ENCODE assay signal across 8 mouse cellular contexts in genomic region chr4:95048021-95048730, GRCm38 (mm10). TPM values are rescaled to one million over a fixed set of nuclear protein-coding genes. Genes with fewer than 3 reads are reported as not detected.
DNase-seq lines count a peak whose midpoint lies in the region; ATAC-seq lines count a peak whose summit lies in the region.

No protein-coding gene starts in this region.

- H3K27ac ChIP-seq in kidney, embryonic 14.5 days (ENCODE audit: low read depth, low read length) = no peak overlapping the region
- H3K27ac ChIP-seq in embryonic facial prominence, embryonic 10.5 days (replicated peaks) = no peak overlapping the region
- H3K27ac ChIP-seq in intestine, embryonic 16.5 days (ENCODE audit: low read length) = peak overlapping the region; percentile 25; the same call in 1 of the 2 replicates
- no peak overlapping the region for H3K27ac ChIP-seq in neural tube, embryonic 13.5 days (replicated peaks)

- WGBS in kidney, embryonic 14.5 days = 61% methylated on average over 5 of the region's 5 CpGs
- 54% methylated on average over 5 of the region's 5 CpGs for WGBS in embryonic facial prominence, embryonic 10.5 days
- WGBS in intestine, embryonic 16.5 days = 48% methylated on average over 5 of the region's 5 CpGs
- WGBS in neural tube, embryonic 13.5 days = 50% methylated on average over 5 of the region's 5 CpGs

- no peak for DNase-seq in kidney, adult 8-10 months
- DNase-seq in embryonic facial prominence, embryonic 10.5 days (ENCODE audit: low spot score) = no peak
- no peak for DNase-seq in thymus, postnatal 4 days
- DNase-seq in urinary bladder, postnatal 36 days (ENCODE audit: low spot score in 2 of 2) = no peak

- no peaks in the 10 kb centered on the region for H3K27me3 ChIP-seq in kidney, embryonic 14.5 days (ENCODE audit: control insufficient read depth, insufficient read depth, low read length)
- 0 out of 2 replicates have a peak, but pooled peaks cover 5% of the 10 kb centered on the region for H3K27me3 ChIP-seq in embryonic facial prominence, embryonic 10.5 days (replicated peaks; ENCODE audit: low read depth, poor library complexity, severe bottlenecking)
- H3K27me3 ChIP-seq in intestine, embryonic 16.5 days (replicated peaks; ENCODE audit: control insufficient read depth, insufficient read depth, low read length) = no peaks in the 10 kb centered on the region
- no peaks in the 10 kb centered on the region for H3K27me3 ChIP-seq in neural tube, embryonic 13.5 days

- no peak for ATAC-seq in kidney, embryonic 14.5 days (ENCODE audit: low FRiP score, low TSS enrichment)
- ATAC-seq in intestine, embryonic 16.5 days = no peak
- ATAC-seq in neural tube, embryonic 13.5 days (ENCODE audit: low read depth) = no peak
- ATAC-seq in inflammation-experienced regulatory T-cells, adult 6 months = no peak

- H3K9ac ChIP-seq in kidney, embryonic 14.5 days (ENCODE audit: low read depth, low read length) = no peak overlapping the region
- H3K9ac ChIP-seq in intestine, embryonic 16.5 days (ENCODE audit: low read depth, low read length) = peak overlapping the region; percentile 45
- peak overlapping the region; percentile 80; the same call in 1 of the 2 replicates for H3K9ac ChIP-seq in neural tube, embryonic 13.5 days

- H3K9me3 ChIP-seq in kidney, embryonic 14.5 days (ENCODE audit: control insufficient read depth, low read length) = no peaks in the 10 kb centered on the region
- no peaks in the 10 kb centered on the region for H3K9me3 ChIP-seq in embryonic facial prominence, embryonic 10.5 days
- no peaks in the 10 kb centered on the region for H3K9me3 ChIP-seq in intestine, embryonic 16.5 days (ENCODE audit: control insufficient read depth, low read length)
- H3K9me3 ChIP-seq in neural tube, embryonic 13.5 days = no peaks in the 10 kb centered on the region

- H3K4me1 ChIP-seq in kidney, embryonic 14.5 days (ENCODE audit: control insufficient read depth, insufficient read depth, low read length) = peaks cover 12% of the 10 kb centered on the region
- peaks cover 22% of the 10 kb centered on the region for H3K4me1 ChIP-seq in embryonic facial prominence, embryonic 10.5 days
- peaks cover 9% of the 10 kb centered on the region for H3K4me1 ChIP-seq in intestine, embryonic 16.5 days (ENCODE audit: control insufficient read depth, insufficient read depth, low read length)
- H3K4me1 ChIP-seq in neural tube, embryonic 13.5 days (replicated peaks) = peaks cover 23% of the 10 kb centered on the region

- H3K36me3 ChIP-seq in kidney, embryonic 14.5 days (ENCODE audit: control insufficient read depth, insufficient read depth, low read length) = no peaks in the 10 kb centered on the region
- H3K36me3 ChIP-seq in embryonic facial prominence, embryonic 10.5 days (replicated peaks) = 0 out of 2 replicates have a peak, but pooled peaks cover 4% of the 10 kb centered on the region
- no peaks in the 10 kb centered on the region for H3K36me3 ChIP-seq in intestine, embryonic 16.5 days (ENCODE audit: control insufficient read depth, insufficient read depth, low read length)
- no peaks in the 10 kb centered on the region for H3K36me3 ChIP-seq in neural tube, embryonic 13.5 days

- no peak overlapping the region for H3K4me3 ChIP-seq in kidney, embryonic 14.5 days (ENCODE audit: low read length)
- peak overlapping the region; percentile 89; the same call in 1 of the 2 replicates for H3K4me3 ChIP-seq in embryonic facial prominence, embryonic 10.5 days
- peak overlapping the region; percentile 0; the same call in 1 of the 2 replicates for H3K4me3 ChIP-seq in intestine, embryonic 16.5 days (ENCODE audit: low read length)
- peak overlapping the region; percentile 76; the same call in 1 of the 2 replicates for H3K4me3 ChIP-seq in neural tube, embryonic 13.5 days

- H3K4me2 ChIP-seq in kidney, embryonic 14.5 days (replicated peaks; ENCODE audit: low read depth, low read length) = peak overlapping the region; percentile 85; the same call in 1 of the 2 replicates
- H3K4me2 ChIP-seq in intestine, embryonic 16.5 days (ENCODE audit: low read depth, low read length) = no peak overlapping the region
- peak overlapping the region; percentile 96 for H3K4me2 ChIP-seq in neural tube, embryonic 13.5 days

RNA-seq across cellular contexts. Expression of gene Jun, which starts 3.8 kb away (rescaled TPM):
- 24.0 and 30.2 TPM in 2 replicates for polyA plus RNA-seq in kidney, embryonic 14.5 days (2014; fragmentation: Nextera tagmentation; extraction: Ambion mirVana)
- 69.8 and 78.0 TPM in 2 replicates for polyA plus RNA-seq in embryonic facial prominence, embryonic 10.5 days (2016; fragmentation: Nextera tagmentation; extraction: Ambion mirVana)
- polyA plus RNA-seq in intestine, embryonic 16.5 days (2015; fragmentation: Nextera tagmentation; extraction: Ambion mirVana) = 68.6 and 74.6 TPM in 2 replicates
- polyA plus RNA-seq in neural tube, embryonic 13.5 days (2015; fragmentation: Nextera tagmentation; extraction: Ambion mirVana) = 77.6 and 79.5 TPM in 2 replicates
- polyA plus RNA-seq in inflammation-experienced regulatory T-cells, adult 6 months (2017; shearing (Covaris generic)) = 10 to 100 TPM in 2 of 3 experiments, 1 to 10 TPM in 1; 7.3 to 33.5 (median 20.9) TPM
